Mouse (Mus musculus) midbrain, postnatal 0 days (tissue): ENCODE measurements around the gene Ppp1r9a. TPM values are rescaled to one million over a fixed set of nuclear protein-coding genes. Genes with fewer than 3 reads are reported as not detected.

ENCODE experiments used
- ATAC-seq: fragments of 200-750 bp; cut with Nextera tagmentation; 2 replicates; pipeline ENCODE4 v1.8.0; 2017; ENCODE audit warnings: moderate number of reproducible peaks, mild to moderate bottlenecking, moderate TSS enrichment, moderate library complexity; ENCODE audit not compliant: low FRiP score
- DNase-seq: peaks from one replicate; pipeline ENCODE4 v3.0.0-alpha.2; 2015; ENCODE audit warnings: low spot score
- H3K27ac ChIP-seq: fragments of 300-500 bp; sonication (generic); 2 replicates; pipeline ENCODE4 v1.5.1; 2014; ENCODE audit warnings: low read depth, mild to moderate bottlenecking, low read length, mixed read lengths
- H3K27me3 ChIP-seq: fragments of 300-500 bp; sonication (generic); 2 replicates; pipeline ENCODE4 v1.6.1; 2014; ENCODE audit warnings: low read length, control low read depth, mixed read lengths; ENCODE audit not compliant: insufficient read depth
- H3K36me3 ChIP-seq: fragments of 300-500 bp; sonication (generic); 2 replicates; pipeline ENCODE4 v1.6.1; 2014; ENCODE audit warnings: low read length, control low read depth, mixed read lengths; ENCODE audit not compliant: insufficient read depth
- H3K4me1 ChIP-seq: fragments of 300-500 bp; sonication (generic); 2 replicates; pipeline ENCODE4 v1.6.1; 2014; ENCODE audit warnings: mild to moderate bottlenecking, control low read depth, antibody characterized with exemption, low read length, mixed read lengths; ENCODE audit not compliant: insufficient read depth
- H3K4me2 ChIP-seq: fragments of 300-500 bp; sonication (generic); 2 replicates; pipeline ENCODE4 v1.6.1; 2014; ENCODE audit warnings: low read depth, mild to moderate bottlenecking, low read length, mixed read lengths; ENCODE audit not compliant: poor library complexity, severe bottlenecking
- H3K4me3 ChIP-seq: fragments of 300-500 bp; sonication (generic); 2 replicates; pipeline ENCODE4 v1.5.1; 2014; ENCODE audit warnings: low read depth, mild to moderate bottlenecking, low read length, moderate library complexity
- H3K9ac ChIP-seq: fragments of 300-500 bp; sonication (generic); replicated peaks from 2 replicates; pipeline ENCODE4 v1.6.1; 2014; ENCODE audit warnings: mild to moderate bottlenecking, low read length, moderate library complexity, mixed read lengths; ENCODE audit not compliant: poor library complexity, severe bottlenecking
- H3K9me3 ChIP-seq: fragments of 300-500 bp; sonication (generic); 2 replicates; pipeline ENCODE4 v1.6.1; 2016; ENCODE audit warnings: low read length, control low read depth
- CTCF ChIP-seq: IDR thresholded peaks from 2 replicates; pipeline ENCODE4 v1.5.1; 2016; ENCODE audit warnings: antibody characterized with exemption, mild to moderate bottlenecking
- WGBS: fragments of 180-500 bp; shearing (Covaris S2); extraction: QIAGEN DNeasy Blood & Tissue Kit; methylation state at CpG from one replicate; pipeline ENCODE4 v1.1.7; 2014; 5-methylcytosine and 5-hydroxymethylcytosine counted together
- polyA plus RNA-seq: library from polyadenylated mRNA; unstranded; fragments of >200 nt; fragmentation: Nextera tagmentation; extraction: Ambion mirVana; gene quantifications from 2 replicates; pipeline ENCODE4 v1.2.1, GENCODE M21; 2015
- total RNA-seq: library from RNA; depleted of rRNA; stranded (reverse); fragments of >200 nt; gene quantifications from 2 replicates; pipeline ENCODE4 v1.2.3, GENCODE M21; 2014

The Ppp1r9a gene
- total and polyA plus RNA-seq, 2 experiments from 2014 or later = 43.6 to 66.3 TPM

DNA sequence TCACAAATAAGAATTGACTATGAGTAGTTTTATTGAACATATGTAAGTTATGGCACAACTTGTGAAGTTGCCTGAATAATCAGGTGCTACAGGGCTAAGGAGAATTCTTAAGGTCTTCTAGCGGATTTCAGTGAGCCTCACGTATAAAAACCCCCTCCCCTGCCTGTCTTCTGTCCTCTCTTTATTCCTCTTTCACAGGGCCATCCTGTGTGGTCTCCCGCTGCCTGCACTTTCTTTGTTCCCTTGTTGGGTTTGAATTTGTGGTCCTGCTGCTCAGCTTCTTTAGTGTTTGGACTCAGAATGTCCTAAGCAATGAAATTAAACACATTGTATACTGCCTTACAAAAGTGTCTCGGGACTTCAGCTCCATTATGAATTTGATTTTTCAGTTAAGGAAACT is 110.1 kb downstream of the Ppp1r9a start:
- no peak overlapping the region for H3K9ac ChIP-seq
- DNase-seq = no peak
- no peak for TF ChIP-seq CTCF
- no peaks in the 10 kb centered on the region for H3K9me3 ChIP-seq
- peaks cover 8% of the 10 kb centered on the region; the same call in 1 of the 2 replicates for H3K4me1 ChIP-seq
- H3K27me3 ChIP-seq = no peaks in the 10 kb centered on the region
- no peaks in the 10 kb centered on the region for H3K36me3 ChIP-seq
- no peak overlapping the region for H3K4me3 ChIP-seq
- no peak overlapping the region for H3K4me2 ChIP-seq
- H3K27ac ChIP-seq = no peak overlapping the region
- ATAC-seq = no peak
- 22% methylated on average over 4 of the region's 4 CpGs for WGBS

DNA sequence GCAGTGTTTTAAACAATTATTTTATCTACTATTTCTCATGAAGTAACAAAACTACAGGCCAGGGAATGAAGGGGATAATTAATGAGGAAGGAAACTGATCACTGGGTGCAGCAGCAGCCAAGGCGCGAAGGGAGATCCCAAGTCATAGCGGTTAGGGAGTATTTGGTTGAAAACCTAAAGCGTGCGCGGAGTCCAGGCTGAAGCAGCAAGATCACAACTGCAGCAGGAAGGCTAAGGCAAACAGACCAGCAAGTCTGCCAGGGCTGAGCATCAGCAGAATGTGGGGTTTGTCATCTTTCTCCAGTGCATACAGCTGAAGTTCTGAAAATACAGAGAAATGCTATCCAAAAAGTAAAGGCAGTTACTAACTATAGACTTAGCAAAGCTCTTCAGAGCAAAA is 111.8 kb downstream of the Ppp1r9a start:
- TF ChIP-seq CTCF = no peak
- no peaks in the 10 kb centered on the region for H3K27me3 ChIP-seq
- 96% methylated on average over 6 of the region's 6 CpGs for WGBS
- H3K4me3 ChIP-seq = no peak overlapping the region
- no peak overlapping the region for H3K27ac ChIP-seq
- DNase-seq = no peak
- no peaks in the 10 kb centered on the region for H3K36me3 ChIP-seq
- peaks cover 8% of the 10 kb centered on the region; the same call in 1 of the 2 replicates for H3K4me1 ChIP-seq
- ATAC-seq = no peak
- no peak overlapping the region for H3K4me2 ChIP-seq
- no peak overlapping the region for H3K9ac ChIP-seq
- H3K9me3 ChIP-seq = no peaks in the 10 kb centered on the region

DNA sequence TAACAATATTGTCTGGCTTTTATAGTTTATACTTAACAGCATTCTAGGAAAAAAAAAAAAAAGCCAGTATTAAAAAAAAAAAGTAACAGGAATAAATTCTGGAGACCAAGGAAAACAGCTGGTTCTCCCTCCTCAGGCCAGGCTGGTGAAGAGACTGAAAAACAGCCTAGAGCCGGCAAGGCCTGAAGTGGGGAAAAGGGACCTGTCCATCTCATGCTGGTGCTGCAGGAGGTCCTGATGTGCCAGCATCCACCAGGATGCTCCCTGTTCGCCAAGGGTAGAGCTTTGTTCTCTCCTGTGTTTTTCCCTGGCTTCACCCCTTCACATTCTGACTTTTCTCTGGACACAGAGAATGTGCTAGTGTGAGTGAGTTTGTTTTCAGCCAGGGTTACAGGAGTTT is 112.5 kb downstream of the Ppp1r9a start:
- H3K27me3 ChIP-seq = no peaks in the 10 kb centered on the region
- no peak overlapping the region for H3K27ac ChIP-seq
- 79% methylated on average over 2 of the region's 2 CpGs for WGBS
- no peak overlapping the region for H3K4me2 ChIP-seq
- DNase-seq = no peak
- ATAC-seq = no peak
- no peak overlapping the region for H3K4me3 ChIP-seq
- TF ChIP-seq CTCF = no peak
- H3K9ac ChIP-seq = no peak overlapping the region
- H3K4me1 ChIP-seq = peaks cover 8% of the 10 kb centered on the region; the same call in 1 of the 2 replicates
- H3K36me3 ChIP-seq = no peaks in the 10 kb centered on the region
- H3K9me3 ChIP-seq = no peaks in the 10 kb centered on the region

DNA sequence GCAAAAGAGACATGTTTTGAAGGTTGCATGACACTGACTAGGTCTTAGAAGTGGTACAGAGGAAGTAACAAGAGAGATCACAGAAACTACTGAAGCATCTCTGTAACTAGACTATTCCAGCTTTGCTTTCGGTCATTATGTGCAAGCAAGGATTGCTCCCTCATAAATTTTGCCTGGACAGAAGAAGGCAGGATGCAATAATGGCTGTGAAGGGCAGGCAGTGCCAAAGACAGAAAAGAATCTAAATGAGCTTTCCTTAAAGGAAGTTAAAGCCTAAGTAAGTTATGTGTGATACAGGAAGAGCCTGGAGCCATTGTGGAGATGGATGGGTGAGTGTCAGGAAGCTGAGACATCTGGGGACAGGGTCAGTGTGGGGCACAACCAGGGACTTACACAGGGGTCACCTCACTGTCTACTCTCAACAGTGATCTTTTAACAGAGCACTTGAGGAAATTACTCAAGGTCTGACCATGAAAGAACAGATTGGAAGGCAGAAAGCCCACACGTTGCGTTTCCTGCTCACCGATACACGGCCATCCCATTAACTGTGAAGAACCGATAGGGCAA is 115.3 kb downstream of the Ppp1r9a start:
- H3K36me3 ChIP-seq = no peaks in the 10 kb centered on the region
- H3K27me3 ChIP-seq = no peaks in the 10 kb centered on the region
- no peaks in the 10 kb centered on the region for H3K9me3 ChIP-seq
- DNase-seq (no peak), ATAC-seq (no peak)
- H3K4me3 ChIP-seq = no peak overlapping the region
- no peaks in the 10 kb centered on the region for H3K4me1 ChIP-seq
- H3K9ac ChIP-seq = no peak overlapping the region
- no peak overlapping the region for H3K4me2 ChIP-seq
- H3K27ac ChIP-seq = no peak overlapping the region
- no peak for TF ChIP-seq CTCF
- 90% methylated on average over 6 of the region's 6 CpGs for WGBS

DNA sequence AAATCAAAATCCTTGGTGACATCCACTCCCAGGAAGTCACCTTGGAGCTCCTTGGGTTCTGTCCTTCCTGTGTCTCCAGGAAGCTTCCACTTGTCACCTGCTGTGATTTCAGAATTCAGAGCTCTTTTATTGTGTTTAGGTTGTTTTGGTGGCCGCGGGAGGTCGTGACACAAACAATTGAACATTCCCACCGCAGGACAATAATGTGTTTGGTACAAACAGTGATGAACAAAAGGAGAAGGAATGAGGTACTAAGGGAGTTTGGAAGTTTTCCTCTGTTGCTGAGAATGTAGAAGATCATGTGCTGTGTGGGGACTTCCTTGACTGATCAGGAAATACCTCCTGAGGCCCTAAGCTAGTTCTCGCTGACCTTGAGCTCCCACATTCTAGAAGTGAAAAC is 116.5 kb downstream of the Ppp1r9a start:
- no peaks in the 10 kb centered on the region for H3K9me3 ChIP-seq
- WGBS = 49% methylated on average over 5 of the region's 5 CpGs
- no peak for TF ChIP-seq CTCF
- H3K4me1 ChIP-seq = no peaks in the 10 kb centered on the region
- no peak overlapping the region for H3K9ac ChIP-seq
- H3K27ac ChIP-seq = no peak overlapping the region
- no peaks in the 10 kb centered on the region for H3K36me3 ChIP-seq
- H3K4me2 ChIP-seq = no peak overlapping the region
- no peak overlapping the region for H3K4me3 ChIP-seq
- no peaks in the 10 kb centered on the region for H3K27me3 ChIP-seq
- no peak for ATAC-seq
- DNase-seq = no peak

DNA sequence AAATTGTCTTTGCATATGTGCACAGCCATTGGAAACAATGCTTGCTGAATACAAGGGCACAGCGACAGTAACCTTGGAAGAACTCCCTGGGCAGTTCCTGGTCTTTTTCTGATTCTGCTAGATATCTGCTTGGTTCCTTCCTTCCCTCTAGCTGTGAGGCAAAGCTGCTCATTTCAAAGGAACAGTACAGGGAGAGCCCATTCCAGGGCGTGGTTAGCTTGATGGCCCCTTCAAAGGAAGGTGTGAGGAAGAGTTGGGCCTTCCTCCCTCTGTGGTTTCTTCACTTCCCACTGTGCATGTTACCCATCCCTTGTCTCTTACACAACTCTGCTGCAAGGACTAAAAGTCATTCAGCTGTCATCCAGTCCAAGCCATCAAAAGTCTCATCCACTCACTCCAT is 117.3 kb downstream of the Ppp1r9a start:
- no peak for DNase-seq
- TF ChIP-seq CTCF = no peak
- H3K4me1 ChIP-seq = no peaks in the 10 kb centered on the region
- no peaks in the 10 kb centered on the region for H3K27me3 ChIP-seq
- ATAC-seq = no peak
- 82% methylated on average over 2 of the region's 2 CpGs for WGBS
- no peak overlapping the region for H3K4me3 ChIP-seq
- no peaks in the 10 kb centered on the region for H3K36me3 ChIP-seq
- no peaks in the 10 kb centered on the region for H3K9me3 ChIP-seq
- no peak overlapping the region for H3K4me2 ChIP-seq
- H3K27ac ChIP-seq = no peak overlapping the region
- no peak overlapping the region for H3K9ac ChIP-seq
